Mouse (Mus musculus) brown adipose tissue, adult 24 weeks (tissue): ENCODE measurements around the gene 9530003J23Rik. TPM values are rescaled to one million over a fixed set of nuclear protein-coding genes. Genes with fewer than 3 reads are reported as not detected.
"Not testable (repeated sequence)": the region's sequence is repeated elsewhere in the genome, so short reads cannot be mapped to it uniquely, and the experiment has no call there.

Source experiments
- H3K27ac ChIP-seq: fragments of 200-500 bp; replicated peaks from 2 replicates; pipeline ENCODE4 v1.5.1; 2012; ENCODE audit warnings: low read depth, mild to moderate bottlenecking, low read length
- H3K4me1 ChIP-seq: fragments of 200-500 bp; 2 replicates; pipeline ENCODE4 v1.6.1; 2012; ENCODE audit warnings: low read length, mixed read lengths; ENCODE audit not compliant: control insufficient read depth, insufficient read depth, insufficient read length
- H3K4me3 ChIP-seq: fragments of 200-500 bp; 2 replicates; pipeline ENCODE4 v1.5.1; 2012; ENCODE audit warnings: low read depth, mild to moderate bottlenecking, low read length, moderate library complexity; ENCODE audit not compliant: insufficient read depth
- polyA plus RNA-seq: library from polyadenylated mRNA; stranded (reverse); fragments of >200 nt; gene quantifications from 2 replicates; pipeline ENCODE4 v1.2.4, GENCODE M21; 2012; ENCODE audit not compliant: missing spikeins, insufficient read depth, insufficient read length

Gene 9530003J23Rik
- polyA plus RNA-seq, 1 experiment, result not detected

DNA sequence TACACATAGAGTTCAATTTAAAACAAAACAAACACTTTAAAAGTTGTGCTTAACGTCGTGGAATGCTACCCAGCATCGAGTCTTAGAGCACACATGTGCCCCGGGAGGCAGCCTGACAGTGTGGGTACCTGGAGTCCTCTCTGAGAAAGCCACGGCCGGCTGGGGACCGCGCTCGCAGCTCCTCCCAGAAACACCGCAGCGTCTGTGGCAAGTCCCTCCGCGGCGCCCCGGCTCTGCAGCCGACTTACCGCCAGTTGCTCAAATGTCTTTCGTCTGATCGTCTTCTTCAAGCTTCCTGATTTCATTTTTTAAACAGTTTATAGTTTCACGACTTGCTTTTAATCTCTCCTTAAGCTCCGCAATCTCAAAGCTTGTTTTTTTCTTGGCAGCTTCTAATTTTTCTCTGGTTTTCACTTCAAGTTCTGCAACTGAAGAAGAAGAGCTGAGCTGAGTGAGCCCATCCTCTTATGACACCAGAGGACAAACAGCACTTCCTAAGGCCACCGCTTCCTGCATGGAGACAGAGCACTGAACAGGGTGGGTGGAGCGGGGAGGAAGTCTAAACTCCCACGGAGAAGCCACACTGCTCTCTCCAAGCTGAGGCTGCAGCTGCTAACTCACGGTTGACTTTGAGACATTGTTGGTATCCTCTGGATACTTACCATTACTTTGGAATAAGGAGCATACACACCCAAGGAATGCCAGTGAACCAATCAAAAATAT, 22.9 kb downstream of the 9530003J23Rik start:
- Histone ChIP-seq H3K4me1 (0 out of 2 replicates have a peak, but pooled peaks cover 2% of the 10 kb centered on the region), H3K4me3 (0 out of 2 replicates have a peak overlapping the region, but pooled peaks have one; percentile 0), H3K27ac (peak overlapping the region; percentile 42; the same call in 1 of the 2 replicates)

DNA sequence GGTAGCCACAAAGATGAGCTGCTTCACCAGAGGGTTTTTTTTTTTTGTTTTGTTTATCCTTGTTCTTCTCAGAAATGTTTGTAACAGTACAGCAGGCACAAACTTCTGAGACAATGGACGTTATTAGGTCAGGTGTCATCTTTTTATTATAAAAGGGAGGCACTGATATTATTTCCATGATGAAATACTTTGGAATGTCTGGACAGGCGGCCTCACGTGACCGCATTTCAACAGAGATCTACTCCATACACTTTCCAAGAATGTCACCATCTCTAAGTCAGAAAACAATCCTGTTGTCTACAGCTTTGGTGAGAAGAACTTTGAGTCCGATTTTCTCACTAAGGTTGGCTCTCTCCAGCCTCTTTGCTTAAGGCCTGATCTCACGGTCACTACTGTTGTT, 27.5 kb downstream of the 9530003J23Rik start:
- Histone ChIP-seq H3K4me1 (0 out of 2 replicates have a peak, but pooled peaks cover 3% of the 10 kb centered on the region), H3K4me3 (no peak overlapping the region), H3K27ac (peak overlapping the region; percentile 39)

DNA sequence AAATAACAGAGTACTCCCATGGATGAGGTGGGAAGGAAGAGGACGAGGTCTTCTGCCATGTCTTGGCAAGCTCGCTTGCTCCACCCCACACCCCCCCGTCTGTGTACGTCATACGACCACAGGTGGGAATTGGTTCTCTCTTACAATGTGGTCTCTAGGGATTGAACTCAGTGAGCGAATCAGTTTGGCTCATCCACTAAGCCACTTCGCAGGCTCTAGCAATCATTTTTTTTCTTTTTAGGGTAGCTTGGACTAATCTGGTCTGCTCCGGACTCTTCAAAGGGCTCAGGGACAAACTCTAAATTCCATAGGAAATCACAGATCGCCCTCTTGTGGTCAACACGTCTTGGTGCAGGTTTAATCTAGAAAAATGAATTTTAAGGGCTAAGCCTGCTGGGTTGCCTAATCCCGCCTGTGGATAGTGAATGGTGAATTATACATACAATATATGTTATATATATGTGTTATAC, 29.0 kb downstream of the 9530003J23Rik start:
- Histone ChIP-seq H3K4me1 (0 out of 2 replicates have a peak, but pooled peaks cover 3% of the 10 kb centered on the region), H3K4me3 (peak overlapping the region; percentile 45), H3K27ac (no peak overlapping the region)

DNA sequence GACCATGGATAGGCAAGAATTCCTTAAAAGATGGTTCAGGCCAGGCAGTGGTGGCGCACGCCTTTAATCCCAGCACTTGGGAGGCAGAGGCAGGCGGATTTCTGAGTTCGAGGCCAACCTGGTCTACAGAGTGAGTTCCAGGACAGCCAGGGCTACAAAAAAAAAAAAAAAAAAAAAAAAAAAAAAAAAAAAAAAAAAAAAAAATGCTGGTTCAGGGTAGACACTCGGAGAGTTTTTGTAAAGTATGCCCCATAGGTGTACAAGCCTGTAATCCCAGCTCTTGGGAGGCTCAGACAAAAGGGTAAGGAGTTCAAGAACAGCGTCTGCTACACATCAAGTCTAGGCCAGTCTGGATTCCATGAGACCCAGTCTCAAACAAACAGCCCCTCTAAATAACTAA, 29.7 kb downstream of the 9530003J23Rik start:
- not testable (repeated sequence) for H3K4me1 ChIP-seq, H3K4me3 ChIP-seq, H3K27ac ChIP-seq

DNA sequence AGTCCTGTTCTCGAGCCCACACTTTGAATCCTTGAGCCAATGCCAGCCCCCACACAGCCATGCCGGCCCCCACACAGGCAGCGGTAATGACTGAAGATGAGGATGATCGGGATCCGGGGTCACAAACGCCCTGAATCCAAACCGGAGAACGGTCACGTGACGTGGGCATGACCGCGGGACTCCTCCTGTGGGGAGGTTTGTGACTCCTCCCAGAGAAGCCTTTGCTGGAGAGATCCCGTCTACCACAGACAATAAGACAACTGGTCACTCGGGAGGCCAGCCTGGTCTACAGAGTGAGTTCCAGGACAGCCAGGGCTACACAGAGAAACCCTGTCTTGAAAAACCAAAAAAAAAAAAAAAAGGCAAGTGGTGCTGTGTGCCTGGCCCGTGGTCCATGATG, 30.3 kb downstream of the 9530003J23Rik start:
- H3K4me3 ChIP-seq, result no peak overlapping the region
- no peak overlapping the region for H3K27ac ChIP-seq
- 0 out of 2 replicates have a peak, but pooled peaks cover 3% of the 10 kb centered on the region for H3K4me1 ChIP-seq

DNA sequence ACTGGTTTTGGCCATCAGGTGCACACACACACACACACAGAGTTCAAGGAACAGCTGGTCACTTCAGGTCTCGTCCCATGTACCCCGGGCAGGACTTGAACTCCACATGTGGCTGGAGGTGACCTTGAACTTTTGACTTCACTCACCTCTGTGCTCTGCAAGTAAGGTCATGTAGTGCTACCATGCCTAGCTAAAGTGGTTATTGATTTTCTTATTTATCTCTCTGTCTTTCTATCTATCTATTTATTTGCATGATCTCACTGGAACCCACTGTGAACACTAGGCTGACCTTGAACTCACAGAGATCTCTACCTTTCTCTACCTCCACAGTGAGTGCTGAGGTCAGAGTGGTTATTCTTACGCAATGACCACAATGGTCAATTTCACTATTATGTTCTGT, 32.4 kb downstream of the 9530003J23Rik start:
- H3K4me1 ChIP-seq, result 0 out of 2 replicates have a peak, but pooled peaks cover 3% of the 10 kb centered on the region

DNA sequence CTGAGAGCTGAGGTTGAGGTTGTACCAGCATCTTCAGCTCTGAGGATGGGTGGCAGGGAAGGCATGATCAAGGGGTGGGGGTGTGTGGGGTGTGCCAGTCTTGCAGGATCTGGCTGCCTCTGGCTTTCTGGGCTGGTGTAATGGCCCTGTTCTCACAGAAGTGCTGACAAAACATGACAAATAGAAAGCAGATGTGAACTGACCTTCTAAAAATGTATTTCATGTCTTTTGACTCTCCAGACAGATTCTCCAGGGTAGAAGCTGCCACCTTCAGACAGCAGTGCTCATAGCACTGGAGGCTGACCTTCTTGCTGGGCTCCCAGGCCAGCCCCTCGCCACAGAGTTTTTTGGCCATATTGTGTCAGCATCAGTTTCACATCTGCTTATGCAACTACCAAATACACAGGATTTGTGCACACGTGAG, 34.9 kb downstream of the 9530003J23Rik start:
- no peak overlapping the region for H3K27ac ChIP-seq
- no peak overlapping the region for H3K4me3 ChIP-seq
- no peaks in the 10 kb centered on the region for H3K4me1 ChIP-seq

More for the DNA sequence above, 32.4 kb downstream of the 9530003J23Rik start:
- Histone ChIP-seq H3K4me3 (no peak overlapping the region), H3K27ac (no peak overlapping the region)

DNA sequence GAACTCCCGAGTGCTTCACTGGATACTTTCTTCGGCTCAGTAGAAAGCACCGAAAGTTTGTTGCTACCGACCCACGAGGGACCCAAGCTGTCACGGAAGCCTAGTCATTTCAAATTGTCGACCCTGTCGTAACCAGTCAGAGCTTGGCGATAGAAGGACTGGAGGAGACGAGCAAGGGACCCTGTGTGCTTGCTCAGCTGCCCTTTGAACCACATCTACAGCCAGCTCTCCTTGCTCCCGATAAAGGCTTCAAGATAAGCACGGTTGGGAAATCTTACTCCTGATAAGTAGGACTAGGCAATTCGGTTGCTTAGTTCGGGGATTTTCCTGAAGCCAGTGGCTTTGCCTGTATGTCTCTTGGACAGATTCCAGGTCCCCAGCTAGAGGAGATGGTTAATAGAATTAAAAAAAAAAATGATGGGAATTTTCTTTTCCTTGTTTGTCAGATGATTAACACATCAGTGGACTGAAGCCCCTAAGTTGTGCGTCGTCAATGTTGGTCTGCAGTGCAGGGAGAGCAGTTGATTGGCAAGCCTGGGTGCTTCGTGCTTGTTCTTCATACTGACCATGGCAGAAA, 35.4 kb downstream of the 9530003J23Rik start:
- no peak overlapping the region for H3K4me3 ChIP-seq
- no peak overlapping the region for H3K27ac ChIP-seq
- no peaks in the 10 kb centered on the region for H3K4me1 ChIP-seq

DNA sequence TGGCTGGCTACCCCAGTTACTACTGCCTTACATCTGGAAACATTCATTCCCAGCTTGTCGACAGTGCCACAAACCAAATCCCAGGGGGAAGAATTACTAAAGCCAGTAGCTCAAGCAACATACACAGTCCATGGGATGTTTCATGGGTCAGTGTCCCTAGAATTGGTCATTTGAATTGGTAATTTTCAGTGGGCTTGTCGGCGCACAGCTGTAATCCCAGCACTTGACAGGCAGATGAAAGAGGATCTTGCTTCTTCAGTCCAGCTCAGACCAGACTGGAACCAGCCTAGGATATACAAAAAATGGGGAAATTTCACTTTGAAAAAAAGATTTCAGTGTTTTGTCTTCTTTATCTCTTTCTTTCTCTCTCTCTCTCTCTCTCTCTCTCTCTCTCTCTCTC, 38.8 kb downstream of the 9530003J23Rik start:
- Histone ChIP-seq H3K4me1 (no peaks in the 10 kb centered on the region), H3K27ac (no peak overlapping the region), H3K4me3 (no peak overlapping the region)

DNA sequence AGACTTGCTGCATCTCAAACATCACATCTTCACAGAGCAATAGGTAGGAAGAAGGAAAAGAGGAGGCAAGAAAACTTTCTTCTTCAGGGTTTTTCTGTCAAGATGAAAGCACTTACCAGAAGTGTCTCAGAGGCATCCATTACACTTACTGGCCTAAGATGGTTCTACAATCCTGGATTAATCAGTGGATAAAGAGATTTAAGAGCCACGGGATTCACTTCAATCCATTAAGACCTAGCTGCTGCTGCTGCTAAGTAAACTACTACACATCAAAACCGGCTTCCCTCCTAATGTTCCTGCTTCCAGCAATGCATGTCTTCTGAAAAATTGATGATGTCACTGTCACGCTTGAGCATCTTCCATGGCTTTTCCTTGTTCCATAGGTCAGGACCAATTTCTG, 41.8 kb downstream of the 9530003J23Rik start:
- Histone ChIP-seq H3K4me1 (no peaks in the 10 kb centered on the region), H3K27ac (no peak overlapping the region), H3K4me3 (no peak overlapping the region)

DNA sequence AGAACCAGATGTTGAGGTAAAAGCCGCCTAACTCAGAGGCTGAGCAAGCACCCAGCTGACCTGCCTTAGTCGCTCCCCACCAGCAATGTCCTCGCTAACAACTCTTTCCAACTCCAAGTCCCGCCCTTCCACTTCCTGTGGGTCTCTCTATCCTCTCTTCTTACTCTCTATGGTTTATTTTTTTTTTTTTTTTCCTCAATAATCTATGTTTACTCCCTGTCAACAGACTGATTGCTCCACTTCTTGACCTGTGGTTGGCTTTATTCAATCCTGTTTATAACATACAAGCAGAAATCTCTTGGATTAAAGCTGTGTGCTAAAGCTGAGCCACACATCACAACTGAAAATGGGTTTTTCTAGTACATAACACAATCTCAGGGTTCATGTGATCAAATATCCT, 42.8 kb downstream of the 9530003J23Rik start:
- Histone ChIP-seq H3K4me1 (no peaks in the 10 kb centered on the region), H3K4me3 (no peak overlapping the region), H3K27ac (no peak overlapping the region)

DNA sequence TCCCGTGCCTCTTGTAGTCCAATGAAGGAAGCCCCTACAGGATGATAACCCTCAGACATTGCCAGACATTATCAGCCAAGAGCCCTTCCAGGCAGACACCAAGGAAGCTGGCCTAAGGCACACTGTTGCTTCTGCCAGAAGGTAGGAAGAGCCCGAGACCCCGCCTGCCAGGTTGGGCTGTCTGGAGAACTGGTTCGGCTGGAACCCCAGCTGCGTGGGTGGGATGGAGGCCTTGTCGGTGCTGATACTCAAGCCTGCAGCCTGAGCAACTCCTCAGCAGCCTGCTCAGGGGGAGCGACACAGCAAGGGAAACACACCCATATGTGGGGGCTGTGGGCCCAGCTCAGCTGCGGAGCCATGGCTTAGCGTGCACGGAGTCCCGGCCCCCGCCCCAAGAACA, 43.5 kb downstream of the 9530003J23Rik start:
- H3K27ac ChIP-seq, result no peak overlapping the region
- H3K4me3 ChIP-seq, result no peak overlapping the region
- no peaks in the 10 kb centered on the region for H3K4me1 ChIP-seq

DNA sequence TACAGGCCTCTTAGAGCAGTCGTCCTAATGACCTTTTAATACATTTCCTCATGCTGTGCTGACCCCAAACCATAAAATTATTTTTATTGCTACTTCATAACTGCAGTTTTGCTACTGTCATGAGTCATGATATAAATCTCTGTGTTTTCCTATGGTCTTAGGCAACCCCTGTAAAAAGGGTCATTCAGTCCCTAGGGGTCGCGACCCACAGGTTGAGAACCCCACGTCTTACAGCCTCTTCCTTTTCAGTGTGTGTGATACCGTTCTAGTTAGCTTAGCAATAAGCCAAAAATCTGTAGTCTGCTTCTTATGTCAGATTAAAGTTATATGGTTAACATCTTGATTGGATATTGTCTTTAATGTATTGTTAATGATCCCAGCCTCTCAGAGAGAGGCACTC, 45.1 kb downstream of the 9530003J23Rik start:
- no peaks in the 10 kb centered on the region for H3K4me1 ChIP-seq
- H3K27ac ChIP-seq, result no peak overlapping the region
- no peak overlapping the region for H3K4me3 ChIP-seq

DNA sequence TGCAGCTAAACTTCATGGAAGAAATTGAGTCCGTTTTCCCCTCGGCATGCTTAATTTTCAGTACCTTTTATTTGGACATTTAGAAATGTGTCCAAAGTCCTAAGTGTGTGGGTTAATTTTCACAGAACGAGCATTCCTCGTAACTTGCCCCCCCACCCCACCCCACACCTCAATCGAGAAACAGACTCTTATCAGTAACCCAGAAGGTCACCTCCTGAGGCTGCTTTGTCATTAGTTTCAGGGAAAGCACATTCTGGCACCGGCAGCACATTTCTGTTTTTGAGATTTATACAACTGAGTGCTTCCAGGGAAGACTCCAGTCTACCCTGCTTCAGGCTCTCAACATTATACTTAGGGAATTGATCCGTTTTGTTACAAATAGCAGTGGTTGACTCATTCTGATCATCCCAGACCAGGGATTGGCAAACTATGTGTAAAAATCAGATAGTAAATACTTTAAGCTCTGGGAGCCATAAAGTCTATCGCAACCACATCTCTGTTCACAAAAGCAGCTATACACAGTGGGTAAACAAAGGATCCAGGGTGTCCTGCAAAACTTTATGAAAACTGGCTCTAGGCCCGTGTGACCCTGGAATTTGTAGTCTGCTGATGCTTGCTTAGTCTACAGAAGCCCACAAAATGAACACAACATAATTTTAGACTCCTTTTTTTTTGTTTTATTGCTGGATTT, 53.0 kb downstream of the 9530003J23Rik start:
- Histone ChIP-seq H3K27ac (no peak overlapping the region), H3K4me3 (no peak overlapping the region), H3K4me1 (no peaks in the 10 kb centered on the region)
